Mouse (Mus musculus) bone marrow macrophage, adult 2 months (primary cell): ENCODE data around the gene Olfr972. TPM values are rescaled to one million over a fixed set of nuclear protein-coding genes. Genes with fewer than 3 reads are reported as not detected.
"Not testable (repeated sequence)": the region's sequence is repeated elsewhere in the genome, so short reads cannot be mapped to it uniquely, and the experiment has no call there.

Source experiments
- H3K27ac ChIP-seq: 2 replicates; pipeline ENCODE4 v1.5.1; 2012; ENCODE audit warnings: low read depth, low read length; ENCODE audit not compliant: insufficient read depth
- H3K4me1 ChIP-seq: 2 replicates; pipeline ENCODE4 v1.6.1; 2012; ENCODE audit warnings: low read length; ENCODE audit not compliant: control insufficient read depth, insufficient read depth
- H3K4me3 ChIP-seq: 2 replicates; pipeline ENCODE4 v1.5.1; 2012; ENCODE audit warnings: mild to moderate bottlenecking, low read length, moderate library complexity; ENCODE audit not compliant: insufficient read depth
- CTCF ChIP-seq: IDR thresholded peaks from 2 replicates; pipeline ENCODE4 v1.5.1; 2012; ENCODE audit warnings: low read depth, mild to moderate bottlenecking, low read length, moderate library complexity
- POLR2A ChIP-seq: IDR thresholded peaks from 2 replicates; pipeline ENCODE4 v1.6.1; 2012; ENCODE audit warnings: mild to moderate bottlenecking, low read depth, low read length, borderline replicate concordance
- polyA plus RNA-seq: library from polyadenylated mRNA; stranded (reverse); fragments of >200 nt; gene quantifications from 2 replicates; pipeline ENCODE4 v1.2.4, GENCODE M21; 2012; ENCODE audit not compliant: missing spikeins, insufficient read depth, insufficient read length

Olfr972 gene
- not detected in 2 replicates for polyA plus RNA-seq

- Histone ChIP-seq H3K4me3 (no peak within 1 kb of the TSS), H3K4me1 (no peaks in the 10 kb centered on the region), H3K27ac (no peak within 1 kb of the TSS)
- TF ChIP-seq POLR2A (no peak), CTCF (no peak)
Measured at GRCm38 (mm10) chr9:39866122-39866521, at the start of gene Olfr972. Olfr972 (plus strand) TSS chr9:39866422.

DNA sequence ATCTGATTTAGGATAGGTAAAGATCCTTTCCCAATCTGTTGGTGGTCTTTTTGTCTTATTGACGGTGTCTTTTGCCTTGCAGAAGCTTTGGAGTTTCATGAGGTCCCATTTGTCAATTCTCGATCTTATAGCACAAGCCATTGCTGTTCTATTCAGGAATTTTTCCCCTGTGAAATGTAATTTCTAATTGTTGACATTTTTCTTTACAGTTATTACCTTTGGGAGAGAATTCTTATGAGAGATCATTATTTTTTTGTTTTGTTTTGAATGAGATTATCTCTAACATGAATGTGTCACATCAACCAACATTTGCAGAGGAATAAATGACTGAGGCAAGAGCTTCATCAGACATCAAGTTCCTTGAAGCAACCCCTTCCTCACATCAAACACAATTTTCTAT is 29.6 kb upstream of the Olfr972 start, which contains the start of gene Olfr971:
Gene Olfr971 (plus strand): TSS at position 301 of the 400 bp plus-strand sequence.
- H3K4me3 ChIP-seq, H3K4me1 ChIP-seq, H3K27ac ChIP-seq: not testable (repeated sequence)

GRCm38 (mm10) chr9:39871986-39872385 is 5.8 kb downstream of the Olfr972 start:
- not testable (repeated sequence) for H3K27ac ChIP-seq, H3K4me1 ChIP-seq, H3K4me3 ChIP-seq

DNA sequence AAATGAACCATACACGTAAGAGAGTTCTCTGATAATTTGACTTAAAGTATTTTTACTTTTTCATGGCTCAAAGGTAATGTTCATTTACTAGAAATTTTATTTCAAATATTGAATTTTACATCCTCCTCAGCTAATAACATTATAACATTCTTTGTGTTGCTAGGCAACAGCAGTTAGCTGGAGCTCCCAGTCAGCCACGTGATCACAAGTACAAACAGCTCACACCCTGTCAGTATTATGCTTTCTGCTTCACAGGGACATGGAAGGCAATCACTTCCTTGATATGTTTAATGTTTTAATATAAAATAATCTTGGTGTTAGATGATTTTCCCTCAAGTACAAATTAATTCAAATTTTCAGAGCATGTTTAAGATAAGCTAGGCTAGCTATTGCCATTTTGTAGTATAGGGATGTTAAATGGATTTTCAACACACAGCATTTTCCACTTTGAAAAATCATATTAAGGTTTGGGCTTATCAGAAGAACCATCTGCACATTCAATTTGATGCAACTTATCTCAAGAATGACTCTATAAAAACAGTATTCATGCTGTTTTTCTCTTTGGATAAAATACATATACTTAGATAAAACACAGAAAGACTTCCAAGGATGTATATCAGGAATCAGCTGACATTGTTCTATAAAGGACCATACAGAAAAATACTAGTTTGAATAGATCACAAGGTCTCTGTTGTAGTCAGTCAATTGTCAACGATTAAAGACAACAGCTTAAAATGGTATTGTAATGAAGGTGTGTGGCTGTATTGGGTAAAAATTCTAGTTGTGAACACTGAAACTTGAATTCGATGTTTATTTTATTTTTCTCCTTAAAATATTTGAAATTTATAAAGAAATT is 11.5 kb downstream of the Olfr972 start:
- H3K4me1 ChIP-seq, H3K4me3 ChIP-seq, H3K27ac ChIP-seq: not testable (repeated sequence)

DNA sequence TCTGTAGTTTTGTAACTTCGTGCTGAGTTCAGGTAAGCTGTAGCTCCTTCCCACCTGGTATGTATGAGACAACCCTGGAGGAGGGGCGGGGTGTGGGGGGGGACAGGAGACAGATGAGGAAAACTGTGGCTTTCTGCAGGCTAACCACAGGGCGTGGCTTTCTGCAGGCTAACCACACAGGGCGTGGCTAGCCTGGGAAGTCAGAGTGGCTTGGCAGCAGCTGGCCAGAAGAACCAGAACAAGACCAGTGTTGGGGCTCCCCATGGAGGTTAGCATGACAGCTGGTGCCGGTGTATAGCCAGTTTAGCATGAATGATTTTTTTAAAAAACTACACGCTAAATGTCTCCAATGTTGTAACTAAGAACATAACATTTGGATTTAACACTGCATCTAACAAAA is 38.9 kb downstream of the Olfr972 start:
- TF ChIP-seq POLR2A (no peak), CTCF (no peak)
- peaks cover 17% of the 10 kb centered on the region for H3K4me1 ChIP-seq
- H3K27ac ChIP-seq, result no peak overlapping the region
- H3K4me3 ChIP-seq, result no peak overlapping the region

DNA sequence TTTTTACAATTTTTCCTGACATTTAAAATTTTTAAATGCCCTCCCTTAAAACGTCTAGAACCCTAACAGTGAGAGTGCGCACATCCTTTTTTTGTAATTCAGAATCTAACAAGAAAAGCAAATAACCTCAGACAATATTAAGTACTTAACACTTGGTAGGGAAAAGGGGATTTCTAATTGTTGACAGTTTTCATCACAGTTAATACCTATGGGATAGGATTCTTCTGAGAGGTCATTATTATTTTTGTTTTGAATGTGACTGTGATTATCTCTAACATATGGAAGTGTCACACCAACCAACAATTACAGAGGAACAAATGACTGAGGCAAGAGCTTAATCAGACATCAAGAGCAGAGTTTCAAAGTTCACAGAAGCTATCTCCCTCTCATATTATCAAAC is 40.8 kb downstream of the Olfr972 start, which contains the start of gene Olfr229:
Gene Olfr229 (plus strand): TSS at position 301 of the 400 bp plus-strand sequence.
- TF ChIP-seq CTCF (no peak), POLR2A (no peak)
- H3K27ac ChIP-seq, result no peak within 1 kb of the TSS
- no peak within 1 kb of the TSS for H3K4me3 ChIP-seq
- peaks cover 19% of the 10 kb centered on the region for H3K4me1 ChIP-seq

DNA sequence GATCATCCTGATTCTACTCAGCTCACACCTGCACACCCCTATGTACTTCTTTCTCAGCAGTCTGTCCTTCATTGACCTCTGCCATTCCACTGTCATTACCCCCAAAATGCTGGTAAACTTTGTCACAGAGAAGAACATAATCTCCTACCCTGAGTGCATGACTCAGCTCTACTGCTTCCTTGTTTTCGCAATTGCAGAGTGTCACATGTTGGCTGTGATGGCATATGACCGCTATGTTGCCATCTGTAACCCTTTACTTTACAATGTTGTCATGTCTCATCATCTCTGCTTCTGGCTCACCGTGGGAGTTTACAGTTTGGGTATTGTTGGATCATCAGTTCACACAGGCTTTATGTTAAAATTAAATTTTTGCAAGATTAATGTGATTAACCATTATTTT is 43.7 kb downstream of the Olfr972 start:
- H3K27ac ChIP-seq, result peak overlapping the region; percentile 92
- no peak overlapping the region for H3K4me3 ChIP-seq
- peaks cover 16% of the 10 kb centered on the region for H3K4me1 ChIP-seq
- no peak for TF ChIP-seq CTCF
- TF ChIP-seq POLR2A, result no peak

Other genes with a start within 250 kb of the Olfr972 start
- gene Olfr960, start 245.0 kb upstream of the Olfr972 start, polyA plus RNA-seq, result not detected in 2 replicates
- gene Olfr961, start 221.3 kb upstream of the Olfr972 start, polyA plus RNA-seq, result not detected in 2 replicates
- gene Olfr963, start 199.2 kb upstream of the Olfr972 start, polyA plus RNA-seq, result not detected in 2 replicates
- 0.28 TPM in 1 of 2 replicates, not detected in the other for gene Olfr149, start 159.3 kb upstream of the Olfr972 start, polyA plus RNA-seq
- gene Olfr965, start 155.1 kb upstream of the Olfr972 start, polyA plus RNA-seq, result not detected in 2 replicates
- gene Olfr150, start 135.4 kb upstream of the Olfr972 start, polyA plus RNA-seq, result not detected in 2 replicates
- not detected in 2 replicates for gene Olfr967, start 120.2 kb upstream of the Olfr972 start, polyA plus RNA-seq
- not detected in 2 replicates for gene Olfr968, start 83.2 kb upstream of the Olfr972 start, polyA plus RNA-seq
- not detected in 2 replicates for gene Olfr969, start 75.5 kb upstream of the Olfr972 start, polyA plus RNA-seq
- not detected in 2 replicates for gene Olfr970, start 57.6 kb upstream of the Olfr972 start, polyA plus RNA-seq
- not detected in 2 replicates for gene Olfr971, start 29.5 kb upstream of the Olfr972 start, polyA plus RNA-seq
- gene Olfr229, start 40.9 kb downstream of the Olfr972 start, polyA plus RNA-seq, result not detected in 2 replicates
- gene Olfr974, start 71.1 kb downstream of the Olfr972 start, polyA plus RNA-seq, result not detected in 2 replicates
- not detected in 2 replicates for gene Olfr975, start 85.6 kb downstream of the Olfr972 start, polyA plus RNA-seq
- gene Olfr976, start 94.7 kb downstream of the Olfr972 start, polyA plus RNA-seq, result not detected in 2 replicates
- not detected in 2 replicates for gene Olfr978, start 125.7 kb downstream of the Olfr972 start, polyA plus RNA-seq
- not detected in 2 replicates for gene Olfr979, start 137.0 kb downstream of the Olfr972 start, polyA plus RNA-seq
- not detected in 2 replicates for gene Olfr980, start 143.2 kb downstream of the Olfr972 start, polyA plus RNA-seq
- 0.11 TPM in 1 of 2 replicates, not detected in the other for gene Olfr981, start 155.0 kb downstream of the Olfr972 start, polyA plus RNA-seq
- gene Olfr982, start 207.4 kb downstream of the Olfr972 start, polyA plus RNA-seq, result not detected in 2 replicates
- 0.13 TPM in 1 of 2 replicates, not detected in the other for gene Olfr983, start 227.2 kb downstream of the Olfr972 start, polyA plus RNA-seq
- 0.16 TPM in 1 of 2 replicates, not detected in the other for gene Olfr984, start 247.8 kb downstream of the Olfr972 start, polyA plus RNA-seq